Mouse (Mus musculus) E14TG2a.4 (cell line): ENCODE results near the gene Skint8.

ENCODE experiments used
- CTCF ChIP-seq: conservative IDR thresholded peaks from 2 replicates; pipeline ENCODE4 v1.5.1; 2014; ENCODE audit warnings: low read length
- NANOG ChIP-seq: IDR thresholded peaks from 2 replicates; pipeline ENCODE4 v1.6.1; 2014; ENCODE audit warnings: borderline replicate concordance, low read length, mixed read lengths
- POU5F1 ChIP-seq: IDR thresholded peaks from 2 replicates; pipeline ENCODE4 v1.6.1; 2014; ENCODE audit warnings: low read length, borderline replicate concordance

DNA sequence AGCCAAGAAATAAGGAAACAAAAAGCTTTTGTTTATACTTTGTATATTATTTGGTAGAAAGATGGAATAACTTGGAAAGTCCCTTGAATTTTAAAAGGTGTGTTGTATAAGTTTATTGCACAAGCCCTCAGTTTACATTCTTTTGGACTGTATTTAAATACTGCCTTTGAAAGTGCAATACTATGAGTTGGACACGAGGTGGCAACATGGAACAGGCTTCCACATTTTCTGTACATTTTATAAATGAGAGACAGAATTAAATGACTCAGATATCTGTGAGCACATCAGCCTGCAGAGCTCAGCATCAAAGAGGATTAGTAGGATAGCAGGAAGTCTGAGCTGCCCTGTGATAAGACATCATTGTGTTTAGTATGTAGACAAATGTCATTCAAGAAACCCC, 42.1 kb downstream of the Skint8 start:
- peak; percentile 38 for TF ChIP-seq CTCF
- no peak for TF ChIP-seq POU5F1
- TF ChIP-seq NANOG: no peak
